Mouse (Mus musculus): ENCODE measurements around the gene Jmjd8.

- TF ChIP-seq POLR2A (IDR thresholded peaks at IDR 0.05; ENCODE audit: control insufficient read depth, low read depth, low read length) = no peak
- no peak for TF ChIP-seq CTCF (IDR thresholded peaks at IDR 0.05; ENCODE audit: control insufficient read depth, insufficient read depth, insufficient replicate concordance, low read depth, low read length)
Observed at GRCm38 (mm10) chr17:25786280-25786679, 42.4 kb upstream of the Jmjd8 start, which contains the start of gene Ccdc78.

All from testis, adult 2 months (tissue).